Mouse (Mus musculus) myocyte (in vitro differentiated cells): ENCODE results near the gene Nyap2.

Source experiments
- MYOG ChIP-seq, 3 experiments: IDR thresholded peaks; one replicate each; pipeline ENCODE4 v1.6.1; 2011; ENCODE audit warnings: control low read depth in 2 of 3, low read depth in 2 of 3, mild to moderate bottlenecking in 2 of 3; ENCODE audit not compliant: insufficient read length in 2 of 3, control insufficient read depth in 1 of 3, insufficient read depth in 1 of 3
- POLR2A ChIP-seq: IDR thresholded peaks from one replicate; pipeline ENCODE4 v1.6.1; 2011; ENCODE audit warnings: low read depth, mild to moderate bottlenecking, control low read depth, moderate library complexity; ENCODE audit not compliant: insufficient read length
- USF1 ChIP-seq: IDR thresholded peaks from one replicate; pipeline ENCODE4 v1.6.1; 2011; ENCODE audit warnings: low read depth, mild to moderate bottlenecking, control low read depth, moderate library complexity

DNA sequence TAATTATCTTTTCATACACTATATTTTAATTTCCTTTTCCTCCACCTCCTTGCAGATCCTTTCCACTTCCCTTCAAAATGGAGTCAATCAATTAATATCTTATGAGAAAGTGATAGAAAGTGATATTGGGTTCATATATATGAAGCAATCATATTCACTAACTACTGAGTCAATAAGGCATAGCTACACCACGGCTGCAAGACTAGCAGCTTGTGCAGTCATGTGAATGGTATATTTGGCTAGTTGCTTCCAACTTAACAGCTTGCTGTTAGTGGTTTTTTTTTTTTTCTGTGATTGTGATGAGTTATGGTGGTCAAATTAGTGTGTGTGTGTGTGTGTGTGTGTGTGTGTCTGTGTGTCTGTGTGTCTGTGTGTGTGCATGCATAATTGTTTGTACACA is 25.0 kb downstream of the Nyap2 start:
- TF ChIP-seq MYOG (IDR thresholded peaks at IDR 0.05; ENCODE audit: control insufficient read depth in 1 of 3, insufficient read depth in 1 of 3, insufficient read length in 2 of 3, low read depth in 2 of 3) (no peak), POLR2A (no peak), USF1 (no peak)
